Mouse (Mus musculus) megakaryocyte, embryonic 14.5 days (primary cell): ENCODE data around the gene Sema5a. TPM values are rescaled to one million over a fixed set of nuclear protein-coding genes. Genes with fewer than 3 reads are reported as not detected.

Experiments used
- H3K27me3 ChIP-seq: replicated peaks from 2 replicates; pipeline ENCODE3; 2012; ENCODE audit warnings: inconsistent platforms
- H3K36me3 ChIP-seq: replicated peaks from 2 replicates; pipeline ENCODE3; 2012; ENCODE audit warnings: low read length, inconsistent platforms, mixed read lengths
- H3K4me1 ChIP-seq: 2 replicates; pipeline ENCODE4 v1.6.1; 2012; ENCODE audit warnings: inconsistent platforms
- H3K4me3 ChIP-seq: replicated peaks from 2 replicates; pipeline ENCODE3; 2012; ENCODE audit warnings: moderate library complexity, mild to moderate bottlenecking, inconsistent platforms
- H3K9me3 ChIP-seq: 2 replicates; pipeline ENCODE4 v1.6.1; 2012; ENCODE audit warnings: inconsistent platforms
- FLI1 ChIP-seq: IDR thresholded peaks from 2 replicates; pipeline ENCODE4 v1.6.1; 2012; ENCODE audit warnings: low read length, inconsistent platforms, mixed read lengths
- GATA1 ChIP-seq: IDR thresholded peaks from 3 replicates; pipeline ENCODE4 v1.6.1; 2012; ENCODE audit warnings: mixed read lengths, low read length, inconsistent platforms, borderline replicate concordance
- polyA plus RNA-seq: library from polyadenylated mRNA; stranded (reverse); fragments of >175 nt; gene quantifications from 2 replicates; pipeline ENCODE4 v1.2.3, GENCODE M21; 2012; ENCODE audit warnings: low replicate concordance; ENCODE audit not compliant: insufficient read depth

Sema5a gene
- polyA plus RNA-seq, 1 experiment, result not detected

DNA sequence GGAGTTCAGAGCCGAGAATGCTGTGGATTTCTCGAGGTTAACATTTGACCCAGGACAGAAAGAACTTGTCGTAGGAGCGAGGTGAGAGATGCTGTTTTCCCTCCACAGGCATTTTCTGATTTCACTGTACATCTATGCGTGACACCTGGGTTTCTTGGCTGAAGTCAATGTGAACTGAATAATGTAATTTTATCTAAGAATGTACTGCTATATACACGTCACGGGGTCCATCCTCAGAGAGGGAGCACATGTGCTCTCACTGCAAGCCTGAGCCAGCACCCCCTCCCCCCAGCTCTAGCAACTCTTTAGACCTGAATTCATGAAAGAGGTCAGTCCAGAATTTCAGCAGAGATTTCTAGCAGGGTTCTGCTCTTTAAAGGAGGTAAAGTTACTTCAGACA, 215.6 kb downstream of the Sema5a start:
- H3K9me3 ChIP-seq, result peaks cover 9% of the 10 kb centered on the region; the same call in 1 of the 2 replicates
- H3K36me3 ChIP-seq, result no peaks in the 10 kb centered on the region
- no peak for TF ChIP-seq FLI1
- TF ChIP-seq GATA1, result no peak
- no peaks in the 10 kb centered on the region for H3K4me1 ChIP-seq
- no peaks in the 10 kb centered on the region for H3K27me3 ChIP-seq
- no peak overlapping the region for H3K4me3 ChIP-seq

- Histone ChIP-seq H3K4me3 (no peak overlapping the region), H3K4me1 (no peaks in the 10 kb centered on the region), H3K36me3 (no peaks in the 10 kb centered on the region), H3K9me3 (0 out of 2 replicates have a peak, but pooled peaks cover 4% of the 10 kb centered on the region), H3K27me3 (no peaks in the 10 kb centered on the region)
- TF ChIP-seq FLI1 (no peak), GATA1 (no peak)
These were observed 227.0 kb downstream of the Sema5a start for GRCm38 (mm10) chr15:32471480-32472050.

DNA sequence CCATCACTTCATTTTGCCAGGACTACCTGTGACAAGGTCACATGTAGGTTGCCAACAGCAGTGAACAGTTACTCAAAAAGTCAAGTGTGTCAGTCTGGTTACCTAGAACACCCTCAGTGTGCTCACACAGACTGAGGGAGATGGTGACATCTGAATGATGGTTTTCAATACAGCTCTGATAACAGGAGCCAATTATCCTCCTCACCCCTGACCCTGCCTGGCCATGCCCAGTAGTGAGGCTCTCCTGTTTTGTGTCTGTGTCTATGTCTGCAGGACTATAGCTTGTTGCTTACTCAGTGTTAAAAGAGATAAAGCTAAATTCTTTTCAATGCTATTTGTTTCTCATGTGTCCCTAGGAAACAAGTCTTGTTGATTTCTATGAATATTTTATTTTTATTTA, 236.1 kb downstream of the Sema5a start:
- H3K9me3 ChIP-seq, result no peaks in the 10 kb centered on the region
- TF ChIP-seq GATA1, result no peak
- no peak for TF ChIP-seq FLI1
- H3K4me3 ChIP-seq, result no peak overlapping the region
- no peaks in the 10 kb centered on the region for H3K4me1 ChIP-seq
- no peaks in the 10 kb centered on the region for H3K36me3 ChIP-seq
- no peaks in the 10 kb centered on the region for H3K27me3 ChIP-seq

DNA sequence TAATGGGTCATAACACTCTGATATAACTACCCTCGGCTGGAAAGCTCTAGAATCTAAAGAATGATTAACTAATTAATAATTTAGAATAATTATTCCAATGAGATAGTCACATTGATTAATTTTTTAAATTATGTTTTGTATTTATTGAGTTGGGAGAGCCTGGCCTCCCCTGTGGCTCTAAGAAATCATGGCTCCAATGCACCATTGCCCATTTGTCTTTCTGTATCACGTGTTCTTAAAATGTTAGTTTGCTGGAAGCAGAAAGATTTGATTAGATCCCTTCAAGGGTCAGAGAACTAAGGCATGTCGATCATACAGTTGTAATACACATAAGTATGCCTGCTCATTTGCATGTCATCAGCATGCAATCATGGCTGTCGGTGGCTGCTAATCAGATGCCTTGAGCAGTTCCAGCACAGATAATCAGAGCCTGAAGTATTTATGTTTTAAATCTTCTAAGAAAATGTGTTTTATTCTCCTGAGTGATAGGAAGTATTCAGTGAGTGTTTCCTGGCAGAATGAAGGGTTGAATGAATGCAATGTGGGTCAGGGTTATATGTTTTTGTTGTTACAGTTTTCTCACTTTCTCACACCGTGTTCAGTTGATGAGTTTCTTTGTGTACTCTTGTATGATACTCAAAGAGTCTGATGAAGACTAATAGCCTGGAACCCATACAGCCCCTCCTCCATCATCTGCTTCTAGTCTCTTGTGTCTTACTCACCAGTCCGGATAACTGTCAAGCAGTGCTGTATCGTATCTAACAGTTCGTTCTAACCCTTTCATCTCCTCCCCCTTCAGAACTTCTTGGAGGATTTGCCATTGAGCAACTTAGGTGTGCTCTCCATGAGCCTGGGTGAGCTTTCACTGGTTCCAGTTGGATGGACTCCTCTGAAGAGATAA, 240.7 kb downstream of the Sema5a start:
- Histone ChIP-seq H3K27me3 (no peaks in the 10 kb centered on the region), H3K4me3 (no peak overlapping the region), H3K4me1 (no peaks in the 10 kb centered on the region), H3K36me3 (no peaks in the 10 kb centered on the region), H3K9me3 (no peaks in the 10 kb centered on the region)
- TF ChIP-seq FLI1 (no peak), GATA1 (no peak)

GRCm38 (mm10) chr15:32487968-32488367, 243.4 kb downstream of the Sema5a start:
- H3K4me1 ChIP-seq, result no peaks in the 10 kb centered on the region
- no peaks in the 10 kb centered on the region for H3K9me3 ChIP-seq
- no peaks in the 10 kb centered on the region for H3K27me3 ChIP-seq
- no peaks in the 10 kb centered on the region for H3K36me3 ChIP-seq
- H3K4me3 ChIP-seq, result no peak overlapping the region
- no peak for TF ChIP-seq FLI1
- TF ChIP-seq GATA1, result no peak

DNA sequence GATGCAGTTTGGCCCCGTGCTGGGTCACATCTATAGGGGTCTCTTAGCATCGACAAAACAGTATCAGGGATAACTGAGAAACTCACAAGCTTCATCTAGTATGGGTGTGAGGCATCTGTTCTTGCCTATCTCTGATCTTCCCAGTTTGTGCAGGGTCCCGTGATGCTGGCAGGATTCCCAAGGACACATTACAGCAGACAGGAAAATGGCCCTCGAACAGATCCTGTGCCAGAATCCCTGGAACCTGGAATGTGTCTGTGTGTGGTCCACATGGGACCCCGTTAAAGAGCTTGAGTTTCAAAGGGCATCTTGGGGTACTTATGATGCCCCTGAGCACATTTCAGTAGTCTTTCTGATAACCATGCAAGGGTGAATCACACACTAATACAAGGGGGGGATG, 249.6 kb downstream of the Sema5a start:
- H3K4me3 ChIP-seq, result no peak overlapping the region
- H3K27me3 ChIP-seq, result no peaks in the 10 kb centered on the region
- H3K36me3 ChIP-seq, result no peaks in the 10 kb centered on the region
- H3K9me3 ChIP-seq, result 0 out of 2 replicates have a peak, but pooled peaks cover 6% of the 10 kb centered on the region
- TF ChIP-seq FLI1, result no peak
- TF ChIP-seq GATA1, result no peak
- H3K4me1 ChIP-seq, result no peaks in the 10 kb centered on the region

- Histone ChIP-seq H3K4me1 (no peaks in the 10 kb centered on the region), H3K9me3 (0 out of 2 replicates have a peak, but pooled peaks cover 6% of the 10 kb centered on the region), H3K36me3 (no peaks in the 10 kb centered on the region), H3K4me3 (no peak overlapping the region), H3K27me3 (no peaks in the 10 kb centered on the region)
- TF ChIP-seq GATA1 (no peak), FLI1 (no peak)
These were observed 250.3 kb downstream of the Sema5a start for GRCm38 (mm10) chr15:32494899-32495298.

GRCm38 (mm10) chr15:32496880-32497279, 252.3 kb downstream of the Sema5a start:
- TF ChIP-seq FLI1 (no peak), GATA1 (no peak)
- Histone ChIP-seq H3K36me3 (no peaks in the 10 kb centered on the region), H3K27me3 (no peaks in the 10 kb centered on the region), H3K4me3 (no peak overlapping the region), H3K9me3 (0 out of 2 replicates have a peak, but pooled peaks cover 6% of the 10 kb centered on the region), H3K4me1 (no peaks in the 10 kb centered on the region)

- H3K4me1 ChIP-seq, result no peaks in the 10 kb centered on the region
- TF ChIP-seq FLI1 (no peak), GATA1 (no peak)
- H3K9me3 ChIP-seq, result no peaks in the 10 kb centered on the region
- peak overlapping the region; percentile 24 for H3K4me3 ChIP-seq
- no peaks in the 10 kb centered on the region for H3K36me3 ChIP-seq
- H3K27me3 ChIP-seq, result no peaks in the 10 kb centered on the region
These were observed 261.3 kb downstream of the Sema5a start for GRCm38 (mm10) chr15:32505941-32506340.

DNA sequence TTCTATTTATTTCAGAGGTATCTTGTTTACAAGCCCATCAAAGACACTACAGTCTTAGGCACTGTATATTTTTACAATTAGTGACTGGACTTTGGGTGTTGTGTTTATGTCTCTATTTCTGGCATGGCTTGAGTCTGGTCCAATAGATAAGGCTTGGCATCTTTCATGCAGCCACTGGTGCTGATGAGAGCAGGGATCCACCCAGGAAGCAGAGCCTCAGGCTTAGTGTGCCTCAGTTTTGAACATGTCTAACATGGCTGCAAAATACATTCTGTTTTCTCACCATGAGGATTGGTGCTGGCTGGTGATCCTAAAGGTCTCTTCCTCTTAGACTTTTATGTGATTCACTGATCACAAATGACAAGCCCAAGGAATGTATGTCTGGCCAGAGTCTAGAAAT, 263.7 kb downstream of the Sema5a start:
- H3K4me1 ChIP-seq, result no peaks in the 10 kb centered on the region
- TF ChIP-seq FLI1 (no peak), GATA1 (no peak)
- no peaks in the 10 kb centered on the region for H3K9me3 ChIP-seq
- no peak overlapping the region for H3K4me3 ChIP-seq
- no peaks in the 10 kb centered on the region for H3K36me3 ChIP-seq
- H3K27me3 ChIP-seq, result no peaks in the 10 kb centered on the region
